ENCODE assay signal across 8 mouse cellular contexts in genomic region chr8:84722850-84723570, GRCm38 (mm10). TPM values are rescaled to one million over a fixed set of nuclear protein-coding genes. Genes with fewer than 3 reads are reported as not detected.
DNase-seq lines count a peak whose midpoint lies in the region; ATAC-seq and TF ChIP-seq lines count a peak whose summit lies in the region.

Gene G430095P16Rik (plus strand): TSS chr8:84723007.

- CTCF ChIA-PET in Patski (lab: Charles Lee): interaction anchor here (1.8 kb wide), 1 partner anchor 12 kb away, joined by 4 read pairs; no protein-coding TSS in a partner anchor

- H3K27me3 ChIP-seq in Patski: no peaks in the 10 kb centered on the region
- H3K27me3 ChIP-seq in heart, embryonic 16.5 days (ENCODE audit: control insufficient read depth, insufficient read depth, low read length): no peaks in the 10 kb centered on the region
- H3K27me3 ChIP-seq in lung, embryonic 16.5 days (ENCODE audit: control insufficient read depth, insufficient read depth, low read depth, low read length): no peaks in the 10 kb centered on the region

- peak within 1 kb of the TSS; percentile 43 for H3K4me2 ChIP-seq in heart, embryonic 16.5 days (ENCODE audit: low read depth, low read length)
- peak within 1 kb of the TSS; percentile 30 for H3K4me2 ChIP-seq in lung, embryonic 16.5 days (ENCODE audit: low read depth, low read length)

- 5% methylated on average over 10 of the region's 10 CpGs for WGBS in heart, embryonic 16.5 days
- WGBS in lung, embryonic 16.5 days: 3% methylated on average over 10 of the region's 10 CpGs

- POLR2A ChIA-PET in Patski (lab: Charles Lee): no interaction called here

- peak within 1 kb of the TSS; percentile 91 for H3K27ac ChIP-seq in embryonic fibroblast, embryonic 13.5 days (ENCODE audit: insufficient read depth, low read length)
- H3K27ac ChIP-seq in heart, embryonic 16.5 days (ENCODE audit: low read length): peak within 1 kb of the TSS; percentile 93
- peak within 1 kb of the TSS; percentile 96 for H3K27ac ChIP-seq in lung, embryonic 16.5 days (ENCODE audit: low read length)

- H3K4me1 ChIP-seq in embryonic fibroblast, embryonic 13.5 days (ENCODE audit: control insufficient read depth, insufficient read depth, low read length): peaks cover 21% of the 10 kb centered on the region
- peaks cover 50% of the 10 kb centered on the region for H3K4me1 ChIP-seq in heart, embryonic 16.5 days (ENCODE audit: control insufficient read depth, insufficient read depth, low read length)
- peaks cover 64% of the 10 kb centered on the region for H3K4me1 ChIP-seq in lung, embryonic 16.5 days (replicated peaks; ENCODE audit: control insufficient read depth, insufficient read depth, low read length)

- no peaks in the 10 kb centered on the region for H3K9me3 ChIP-seq in heart, embryonic 16.5 days (replicated peaks; ENCODE audit: control insufficient read depth, low read length)
- no peaks in the 10 kb centered on the region for H3K9me3 ChIP-seq in lung, embryonic 16.5 days (ENCODE audit: control insufficient read depth, low read length)

- DNase-seq in CD4-positive, CD25-positive, alpha-beta regulatory T cell, adult 2 months (ENCODE audit: low read depth, low spot score): peak; percentile 89
- no peak for DNase-seq in Patski (ENCODE audit: low read depth, low spot score)
- peak; percentile 84 for DNase-seq in kidney, postnatal 14 days
- peak; percentile 69 to 78 for DNase-seq in right cerebral cortex, adult 2 months (ENCODE audit: low spot score in 2 of 2)
- DNase-seq in frontal cortex, postnatal 10 days (ENCODE audit: low spot score in 2 of 2): no peak

- no peak for TF ChIP-seq CTCF in Patski (IDR thresholded peaks at IDR 0.05)
- no peak for TF ChIP-seq CTCF in embryonic fibroblast, embryonic 13.5 days (IDR thresholded peaks at IDR 0.05; ENCODE audit: borderline replicate concordance, insufficient read depth, low read length)

- H3K4me3 ChIP-seq in embryonic fibroblast, embryonic 13.5 days (ENCODE audit: insufficient read depth, low read length): no peak within 1 kb of the TSS
- H3K4me3 ChIP-seq in heart, embryonic 16.5 days (ENCODE audit: low read length): peak within 1 kb of the TSS; percentile 19; the same call in 1 of the 2 replicates
- H3K4me3 ChIP-seq in lung, embryonic 16.5 days (ENCODE audit: low read length): 0 out of 2 replicates have a peak within 1 kb of the TSS, but pooled peaks have one; percentile 4

- TF ChIP-seq POLR2A in embryonic fibroblast, embryonic 13.5 days (IDR thresholded peaks at IDR 0.05; ENCODE audit: low read depth, low read length): no peak

- ATAC-seq in Patski: peak; percentile 37
- ATAC-seq in heart, embryonic 16.5 days (replicated peaks; ENCODE audit: extremely low read depth, insufficient read depth, low FRiP score): peak; percentile 85
- ATAC-seq in lung, embryonic 16.5 days (ENCODE audit: low read depth): peak; percentile 91

- in situ Hi-C loops in Patski (cut with MboI; ENCODE audit: low pct_unique_long_range_greater_than_20kb): no loop called here

- H3K36me3 ChIP-seq in heart, embryonic 16.5 days (ENCODE audit: control insufficient read depth, insufficient read depth): peaks cover 7% of the 10 kb centered on the region; the same call in 1 of the 2 replicates
- H3K36me3 ChIP-seq in lung, embryonic 16.5 days (ENCODE audit: control insufficient read depth, insufficient read depth, low read length): peaks cover 35% of the 10 kb centered on the region

- H3K9ac ChIP-seq in heart, embryonic 16.5 days (ENCODE audit: low read length): peak within 1 kb of the TSS; percentile 56
- peak within 1 kb of the TSS; percentile 59 for H3K9ac ChIP-seq in lung, embryonic 16.5 days (ENCODE audit: low read length)

RNA-seq across cellular contexts. Expression of gene G430095P16Rik, which starts in this region (rescaled TPM):
- 1.4 TPM for polyA plus RNA-seq in Patski (2021)
- 0.74 TPM in 1 of 2 replicates, not detected in the other for polyA plus RNA-seq in embryonic fibroblast, embryonic 13.5 days (2011; ENCODE audit: insufficient read length, low read depth, missing spikeins)
- polyA plus RNA-seq in heart, embryonic 16.5 days (2015; fragmentation: Nextera tagmentation; extraction: Ambion mirVana): 3.1 and 4.7 TPM in 2 replicates
- 3.1 and 3.7 TPM in 2 replicates for polyA plus RNA-seq in lung, embryonic 16.5 days (2015; fragmentation: Nextera tagmentation; extraction: Ambion mirVana)

Comparison
In these comparisons a context has a peak if more than half of its experiments do, and no peak if none do; other contexts are left out.
1. DNase-seq: peak in CD4-positive, CD25-positive, alpha-beta regulatory T cell, adult 2 months (single experiment), kidney, postnatal 14 days (single experiment) and right cerebral cortex, adult 2 months (2 of 2); none in Patski (single experiment) and frontal cortex, postnatal 10 days (0 of 2).
2. ATAC-seq: peak in every context shown above with its lines; median percentile 91 in lung, embryonic 16.5 days; 85 in heart, embryonic 16.5 days; 37 in Patski.
3. Peak in every context shown above with its lines, with median percentiles within 50 percentile points of each other: H3K27ac ChIP-seq.